Mouse (Mus musculus) embryonic facial prominence, embryonic 11.5 days (tissue): ENCODE results near the gene Frs2. TPM values are rescaled to one million over a fixed set of nuclear protein-coding genes. Genes with fewer than 3 reads are reported as not detected.
A peak's percentile ranks its signal among the peaks of the same experiment; 100 is the strongest.

Source experiments
- ATAC-seq: fragments of 200-750 bp; cut with Nextera tagmentation; replicated peaks from 2 replicates; pipeline ENCODE4 v1.8.0; 2017; ENCODE audit warnings: low read depth; ENCODE audit not compliant: insufficient number of reproducible peaks, low FRiP score, low TSS enrichment
- DNase-seq: peaks from one replicate; pipeline ENCODE4 v3.0.0-alpha.2; 2015; ENCODE audit warnings: low spot score
- H3K27ac ChIP-seq: fragments of 300-500 bp; sonication (generic); replicated peaks from 2 replicates; pipeline ENCODE4 v1.5.1; 2014; ENCODE audit warnings: mild to moderate bottlenecking, low read depth, low read length, control low read depth
- H3K27me3 ChIP-seq: fragments of 300-500 bp; sonication (generic); 2 replicates; pipeline ENCODE4 v1.6.1; 2014; ENCODE audit warnings: mild to moderate bottlenecking, low read length, moderate library complexity, mixed read lengths; ENCODE audit not compliant: control insufficient read depth, insufficient read depth
- H3K36me3 ChIP-seq: fragments of 300-500 bp; sonication (generic); replicated peaks from 2 replicates; pipeline ENCODE4 v1.6.1; 2014; ENCODE audit warnings: low read depth, mild to moderate bottlenecking, low read length, moderate library complexity, mixed read lengths; ENCODE audit not compliant: control insufficient read depth, insufficient read depth
- H3K4me1 ChIP-seq: fragments of 300-500 bp; sonication (generic); 2 replicates; pipeline ENCODE4 v1.6.1; 2014; ENCODE audit warnings: low read length, mixed read lengths; ENCODE audit not compliant: control insufficient read depth, insufficient read depth
- H3K4me2 ChIP-seq: fragments of 300-500 bp; sonication (generic); 2 replicates; pipeline ENCODE4 v1.6.1; 2014; ENCODE audit warnings: low read depth, mild to moderate bottlenecking, control low read depth, low read length, moderate library complexity
- H3K4me3 ChIP-seq: fragments of 300-500 bp; sonication (generic); 2 replicates; pipeline ENCODE4 v1.5.1; 2014; ENCODE audit warnings: low read depth, low read length, control low read depth
- H3K9ac ChIP-seq: fragments of 300-500 bp; sonication (generic); replicated peaks from 2 replicates; pipeline ENCODE4 v1.6.1; 2014; ENCODE audit warnings: mild to moderate bottlenecking, control low read depth, low read length
- H3K9me3 ChIP-seq: fragments of 300-500 bp; sonication (generic); replicated peaks from 2 replicates; pipeline ENCODE4 v1.6.1; 2016; ENCODE audit warnings: mild to moderate bottlenecking, low read length, inconsistent platforms, mixed read lengths; ENCODE audit not compliant: control insufficient read depth
- WGBS: fragments of 180-500 bp; shearing (Covaris S2); extraction: QIAGEN DNeasy Blood & Tissue Kit; methylation state at CpG from one replicate; pipeline ENCODE4 v1.1.7; 2014; 5-methylcytosine and 5-hydroxymethylcytosine counted together
- polyA plus RNA-seq: library from polyadenylated mRNA; unstranded; fragments of >200 nt; fragmentation: Nextera tagmentation; extraction: Ambion mirVana; gene quantifications from 2 replicates; pipeline ENCODE4 v1.2.1, GENCODE M21; 2014

The Frs2 gene
- polyA plus RNA-seq, 1 experiment from 2014 or later = 25.5 TPM

DNA sequence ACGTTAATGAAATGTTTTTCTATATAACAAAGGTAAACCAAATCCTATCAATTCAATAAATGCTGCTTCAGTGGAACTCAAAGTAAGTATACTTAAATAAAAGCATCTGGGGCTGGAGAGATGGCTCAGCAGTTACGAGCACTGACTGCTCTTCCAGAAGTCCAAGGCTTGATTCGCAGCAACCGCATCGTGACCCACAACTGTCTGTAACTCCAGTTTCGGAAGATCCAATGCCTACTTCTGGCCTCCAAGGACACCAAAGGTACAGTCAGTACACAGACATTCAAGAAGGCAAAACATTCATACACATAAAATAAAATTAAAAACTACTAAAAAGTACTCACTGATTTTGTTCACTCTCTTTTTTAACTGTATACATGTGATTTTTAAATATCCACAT is 52.2 kb downstream of the Frs2 start:
- Histone ChIP-seq H3K9me3 (no peaks in the 10 kb centered on the region), H3K4me3 (no peak overlapping the region), H3K27ac (no peak overlapping the region), H3K36me3 (no peaks in the 10 kb centered on the region; the same call in 1 of the 2 replicates), H3K4me2 (no peak overlapping the region), H3K4me1 (no peaks in the 10 kb centered on the region), H3K27me3 (no peaks in the 10 kb centered on the region), H3K9ac (no peak overlapping the region)
- 91% methylated on average over 6 of the region's 6 CpGs for WGBS
- DNase-seq (no peak), ATAC-seq (no peak)

DNA sequence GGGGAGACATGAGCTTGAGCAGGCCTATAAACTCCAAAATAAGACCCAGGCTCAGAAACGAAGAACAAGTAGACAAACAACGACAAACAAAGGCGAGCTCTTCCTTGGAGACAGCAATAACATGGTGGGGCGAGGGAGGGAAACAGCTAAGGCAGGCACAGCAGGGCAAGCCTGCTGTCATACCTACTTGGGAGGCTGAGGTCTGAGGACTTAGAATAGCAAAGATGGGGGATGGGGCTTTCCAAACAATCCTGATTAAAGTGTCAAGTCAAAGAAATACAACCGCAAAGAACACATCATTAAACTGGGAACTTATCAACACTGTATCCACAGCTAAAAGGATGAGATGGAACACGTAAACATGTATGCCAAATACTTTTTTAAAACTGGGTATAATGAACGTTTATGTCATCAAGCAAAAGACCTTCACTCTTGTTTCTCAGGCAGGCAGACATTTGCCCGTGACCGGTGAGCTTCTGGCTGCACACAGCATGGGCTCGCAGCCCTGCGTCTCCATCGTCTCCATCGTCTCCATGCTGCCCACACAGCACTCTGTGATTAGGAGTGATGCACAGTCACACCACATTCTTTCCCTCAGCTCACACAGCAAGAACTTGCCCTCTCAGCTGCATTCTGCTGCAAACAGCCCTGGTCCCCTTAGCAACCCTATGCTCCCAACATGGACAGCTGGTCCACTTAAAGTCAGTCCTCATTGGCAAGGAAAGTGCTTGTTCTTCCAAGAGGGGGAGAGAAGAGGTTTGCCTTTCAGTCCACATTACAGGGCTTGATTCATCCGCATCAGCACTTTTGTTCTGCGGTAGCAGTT is 53.6 kb downstream of the Frs2 start:
- whole genome bisulfite sequencing = 62% methylated on average over 15 of the region's 15 CpGs
- Histone ChIP-seq H3K9ac (no peak overlapping the region), H3K9me3 (no peaks in the 10 kb centered on the region), H3K4me1 (no peaks in the 10 kb centered on the region), H3K4me3 (no peak overlapping the region), H3K4me2 (no peak overlapping the region), H3K36me3 (no peaks in the 10 kb centered on the region; the same call in 1 of the 2 replicates), H3K27me3 (no peaks in the 10 kb centered on the region), H3K27ac (0 out of 2 replicates have a peak overlapping the region, but pooled peaks have one; percentile 28)
- DNase-seq (peak; percentile 14), ATAC-seq (peak; percentile 74)

DNA sequence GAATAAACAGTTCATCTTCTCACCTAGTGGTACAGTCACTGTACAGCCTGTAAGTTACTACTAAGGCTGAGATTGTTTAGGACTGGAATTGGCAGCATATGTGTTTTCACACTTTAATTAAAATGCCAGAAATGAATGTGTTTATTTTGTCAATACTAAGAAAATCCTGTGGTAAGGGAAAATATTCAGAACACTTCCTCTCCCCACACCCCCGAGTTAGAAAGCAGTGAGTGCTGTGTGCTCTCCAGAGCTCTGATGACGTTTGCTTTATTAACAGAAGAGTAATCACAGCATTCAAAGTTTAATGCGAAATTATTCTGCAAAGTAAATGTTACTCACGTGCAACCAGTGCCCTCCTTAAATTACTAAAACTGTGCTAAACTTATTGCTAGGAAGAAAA is 58.7 kb downstream of the Frs2 start:
- no peak overlapping the region for H3K27ac ChIP-seq
- no peak overlapping the region for H3K4me2 ChIP-seq
- H3K4me1 ChIP-seq = no peaks in the 10 kb centered on the region
- ATAC-seq (no peak), DNase-seq (no peak)
- no peaks in the 10 kb centered on the region for H3K27me3 ChIP-seq
- WGBS = 74% methylated on average over 4 of the region's 4 CpGs
- H3K36me3 ChIP-seq = no peaks in the 10 kb centered on the region
- no peak overlapping the region for H3K4me3 ChIP-seq
- H3K9me3 ChIP-seq = no peaks in the 10 kb centered on the region
- H3K9ac ChIP-seq = no peak overlapping the region

DNA sequence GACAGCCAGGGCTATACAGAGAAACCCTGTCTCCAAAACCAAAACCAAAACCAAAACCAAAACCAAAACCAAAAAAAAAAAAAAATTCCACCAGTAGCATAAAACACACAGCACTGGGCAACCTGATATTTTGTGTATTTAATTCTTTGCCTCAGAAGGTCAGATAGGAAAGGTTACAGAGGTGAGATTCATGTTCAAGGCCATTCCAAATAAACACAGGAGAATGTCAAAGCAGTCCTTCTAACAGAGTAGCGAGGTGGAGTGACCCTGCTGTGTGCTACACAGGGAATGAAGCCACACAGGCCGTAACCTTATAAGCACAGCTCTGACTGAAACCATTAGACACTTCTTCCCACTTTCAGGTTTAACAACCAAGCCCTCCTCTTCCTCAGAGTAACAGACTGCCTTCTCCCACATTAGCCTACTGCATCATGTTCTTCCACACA is 66.4 kb downstream of the Frs2 start:
- Histone ChIP-seq H3K4me1 (no peaks in the 10 kb centered on the region), H3K27ac (no peak overlapping the region), H3K27me3 (no peaks in the 10 kb centered on the region), H3K36me3 (no peaks in the 10 kb centered on the region; the same call in 1 of the 2 replicates), H3K4me3 (no peak overlapping the region), H3K9ac (no peak overlapping the region), H3K4me2 (no peak overlapping the region), H3K9me3 (no peaks in the 10 kb centered on the region)
- DNase-seq (no peak), ATAC-seq (no peak)
- 80% methylated on average over 2 of the region's 2 CpGs for WGBS

DNA sequence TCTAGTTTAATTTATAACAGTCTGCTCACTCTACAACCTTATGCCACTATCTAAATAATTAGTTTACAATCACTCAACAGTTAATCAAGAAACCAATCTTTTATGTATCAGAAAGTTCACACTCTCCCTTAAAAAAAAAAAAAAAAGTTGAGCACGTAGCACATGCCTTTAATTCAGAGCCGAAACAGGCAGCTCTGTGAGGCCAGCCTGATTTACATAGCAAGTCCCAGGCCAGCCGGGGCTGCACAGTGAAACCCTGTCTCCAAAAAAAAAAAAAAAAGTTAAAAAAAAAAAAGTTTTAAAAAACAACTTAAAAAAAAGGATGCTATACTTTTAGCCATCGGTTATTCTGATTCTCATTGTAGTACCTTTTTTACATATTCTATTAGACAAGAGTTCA is 67.0 kb downstream of the Frs2 start:
- Histone ChIP-seq H3K9me3 (no peaks in the 10 kb centered on the region), H3K4me3 (no peak overlapping the region), H3K27me3 (no peaks in the 10 kb centered on the region), H3K4me1 (no peaks in the 10 kb centered on the region), H3K4me2 (no peak overlapping the region), H3K9ac (no peak overlapping the region), H3K36me3 (no peaks in the 10 kb centered on the region; the same call in 1 of the 2 replicates), H3K27ac (no peak overlapping the region)
- no peak for DNase-seq
- WGBS = 84% methylated on average over 4 of the region's 4 CpGs
- ATAC-seq = no peak

DNA sequence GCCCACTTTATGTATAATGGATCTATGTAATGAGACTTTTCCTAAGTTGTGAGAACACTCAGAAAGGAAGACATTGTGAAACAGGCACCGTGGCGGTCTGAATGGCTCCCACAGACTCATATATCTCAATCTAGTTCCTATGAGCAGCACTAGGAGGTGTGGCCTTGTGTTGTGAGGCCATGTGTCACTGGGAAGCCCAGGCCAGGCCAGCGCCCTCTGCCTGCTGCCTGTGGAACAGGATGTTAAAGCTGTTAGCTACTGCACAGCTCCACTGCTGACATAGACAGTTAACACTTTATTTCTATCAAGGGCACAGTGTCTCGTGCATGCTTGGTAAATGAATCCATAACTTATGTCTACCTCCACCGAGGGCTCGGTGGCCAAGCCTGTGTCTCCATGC is 70.0 kb downstream of the Frs2 start:
- ATAC-seq (no peak), DNase-seq (no peak)
- WGBS = 81% methylated on average over 6 of the region's 6 CpGs
- no peak overlapping the region for H3K4me2 ChIP-seq
- H3K9me3 ChIP-seq = no peaks in the 10 kb centered on the region
- H3K27ac ChIP-seq = no peak overlapping the region
- H3K27me3 ChIP-seq = no peaks in the 10 kb centered on the region
- H3K4me1 ChIP-seq = no peaks in the 10 kb centered on the region
- H3K4me3 ChIP-seq = no peak overlapping the region
- no peak overlapping the region for H3K9ac ChIP-seq
- H3K36me3 ChIP-seq = peaks cover 3% of the 10 kb centered on the region; the same call in 1 of the 2 replicates

DNA sequence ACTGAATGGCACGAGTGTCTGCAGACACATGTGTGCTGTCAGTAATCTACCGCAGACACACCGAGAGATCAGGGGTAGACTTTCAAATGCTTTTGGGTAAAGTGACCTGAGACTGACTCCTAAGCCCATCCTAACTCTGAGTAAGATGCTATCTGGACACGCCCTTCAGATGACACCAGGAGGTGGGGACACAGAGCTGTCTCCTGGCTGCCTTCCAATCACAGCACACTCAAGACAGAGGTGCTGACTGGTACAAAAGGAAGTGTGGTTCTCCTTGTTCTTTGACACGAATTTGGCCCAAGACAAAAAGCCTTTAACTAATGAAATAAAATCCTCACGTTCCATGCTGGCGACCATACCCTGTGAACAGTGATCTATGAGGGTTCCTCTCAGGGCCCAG is 75.2 kb downstream of the Frs2 start:
- Histone ChIP-seq H3K4me2 (no peak overlapping the region), H3K4me1 (no peaks in the 10 kb centered on the region), H3K27ac (no peak overlapping the region), H3K9ac (no peak overlapping the region), H3K4me3 (no peak overlapping the region), H3K27me3 (no peaks in the 10 kb centered on the region), H3K36me3 (peaks cover 3% of the 10 kb centered on the region; the same call in 1 of the 2 replicates), H3K9me3 (no peaks in the 10 kb centered on the region)
- no peak for ATAC-seq
- WGBS = 86% methylated on average over 7 of the region's 7 CpGs
- DNase-seq = no peak

DNA sequence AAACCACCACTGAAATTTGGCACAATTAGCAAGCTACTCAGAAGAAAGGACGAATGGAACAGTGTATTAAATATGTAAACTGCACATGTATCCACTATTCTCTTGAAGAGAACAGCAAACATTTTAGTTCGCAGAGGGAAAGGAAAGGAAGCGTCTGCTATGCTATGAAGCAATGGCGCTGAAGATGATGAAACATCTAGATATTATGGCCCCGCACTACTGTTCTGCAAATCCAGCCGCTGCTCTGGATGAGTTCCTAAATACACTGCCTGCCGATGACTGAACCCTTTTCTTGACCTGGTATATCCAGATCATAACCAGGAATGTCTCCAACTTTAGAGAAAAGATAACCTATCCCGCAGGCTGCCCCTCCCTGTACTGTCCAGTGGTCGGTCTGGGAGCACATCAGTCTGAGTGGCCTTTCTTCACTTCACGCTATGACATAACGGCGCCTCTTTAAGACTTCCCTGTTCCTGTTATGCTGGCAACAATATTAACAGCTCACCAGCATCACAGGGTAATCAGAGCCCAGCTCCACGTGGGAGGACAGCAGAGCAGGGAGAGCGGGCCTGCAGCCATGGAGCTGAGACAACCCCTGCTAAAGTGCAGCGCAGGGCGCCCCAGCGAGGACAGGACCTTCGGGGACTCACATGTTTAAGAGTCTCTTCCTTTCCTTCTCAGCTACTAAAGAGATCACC is 76.0 kb downstream of the Frs2 start:
- Histone ChIP-seq H3K36me3 (peaks cover 3% of the 10 kb centered on the region; the same call in 1 of the 2 replicates), H3K4me2 (no peak overlapping the region), H3K9me3 (no peaks in the 10 kb centered on the region), H3K4me3 (no peak overlapping the region), H3K27ac (no peak overlapping the region), H3K4me1 (no peaks in the 10 kb centered on the region), H3K9ac (no peak overlapping the region), H3K27me3 (no peaks in the 10 kb centered on the region)
- 94% methylated on average over 18 of the region's 18 CpGs for WGBS
- ATAC-seq = no peak
- no peak for DNase-seq
